Mouse (Mus musculus) liver, adult 2 months (tissue): ENCODE measurements around the gene Pfkfb1.

ENCODE experiments used
- CTCF ChIP-seq: fragments of 200-500 bp; IDR thresholded peaks from 2 replicates; pipeline ENCODE4 v1.5.1; 2011; ENCODE audit warnings: low read depth, low read length, control low read depth
- POLR2A ChIP-seq: fragments of 200-500 bp; IDR thresholded peaks from 2 replicates; pipeline ENCODE4 v1.6.1; 2011; ENCODE audit warnings: low read length, control low read depth; ENCODE audit not compliant: insufficient read depth; ENCODE audit errors: extremely low read depth

GRCm38 (mm10) chrX:150594176-150594575, 6.1 kb downstream of the Pfkfb1 start:
- TF ChIP-seq CTCF (no peak), POLR2A (no peak)
